Mouse (Mus musculus): ENCODE results near the gene Kcnj15. TPM values are rescaled to one million over a fixed set of nuclear protein-coding genes. Genes with fewer than 3 reads are reported as not detected.

Kcnj15 gene
- polyA plus RNA-seq, 1 experiment from 2014 or later: 0.20 TPM

DNA sequence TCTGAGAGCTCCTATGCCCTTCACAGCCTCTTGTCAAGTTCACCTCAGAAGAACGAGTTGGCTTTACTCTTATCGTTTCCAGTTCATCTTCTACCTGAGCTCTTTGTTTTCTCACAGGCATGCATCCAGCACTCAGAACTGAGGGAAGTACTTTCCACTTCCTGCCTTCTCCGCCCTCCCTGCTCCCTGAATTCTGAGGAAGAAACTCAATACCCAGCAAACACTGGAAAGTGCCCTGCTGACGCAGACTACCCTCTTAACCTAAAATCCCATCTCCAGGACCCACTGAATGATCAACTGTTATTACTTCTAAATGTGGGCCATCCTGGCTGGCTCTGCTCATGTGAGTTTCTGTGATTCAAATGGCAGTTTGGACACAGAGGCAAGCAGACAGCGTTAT, 8.7 kb upstream of the Kcnj15 start:
- WGBS (ENCODE audit: insufficient replicate concordance): 60% methylated on average over 5 of the region's 5 CpGs
- Histone ChIP-seq H3K4me1 (replicated peaks) (no peaks in the 10 kb centered on the region), H3K27ac (replicated peaks) (no peak overlapping the region), H3K27me3 (no peaks in the 10 kb centered on the region), H3K9me3 (replicated peaks) (no peaks in the 10 kb centered on the region), H3K9ac (no peak overlapping the region), H3K4me2 (no peak overlapping the region), H3K4me3 (replicated peaks) (no peak overlapping the region), H3K36me3 (replicated peaks) (no peaks in the 10 kb centered on the region)
- no peak for ATAC-seq (ENCODE audit: insufficient read depth)

DNA sequence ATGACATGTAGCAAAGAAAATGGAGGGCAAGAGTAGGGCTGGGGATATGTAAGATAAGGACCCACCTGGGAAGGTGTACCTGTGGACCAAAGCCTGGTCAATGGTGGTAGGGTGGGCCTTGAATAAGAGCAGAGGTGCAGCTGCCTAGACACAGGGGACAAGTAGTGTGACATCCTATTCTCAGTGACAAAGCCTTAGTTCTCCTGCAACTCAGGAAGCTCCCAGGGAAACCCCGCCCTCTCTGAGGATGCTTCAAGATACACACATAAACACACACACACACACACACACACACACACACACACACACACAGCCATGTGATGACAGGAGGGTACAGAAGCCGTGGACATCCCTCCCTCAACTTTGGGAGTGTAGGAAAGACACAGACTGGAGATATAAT, 710 bp upstream of the Kcnj15 start:
- ATAC-seq (ENCODE audit: insufficient read depth): no peak
- Histone ChIP-seq H3K4me2 (no peak overlapping the region), H3K4me3 (replicated peaks) (no peak overlapping the region), H3K27ac (replicated peaks) (no peak overlapping the region), H3K36me3 (replicated peaks) (no peaks in the 10 kb centered on the region), H3K4me1 (replicated peaks) (no peaks in the 10 kb centered on the region), H3K27me3 (peaks cover 12% of the 10 kb centered on the region; the same call in 1 of the 2 replicates), H3K9ac (no peak overlapping the region), H3K9me3 (replicated peaks) (no peaks in the 10 kb centered on the region)
- 39% methylated on average over 2 of the region's 2 CpGs for WGBS (ENCODE audit: insufficient replicate concordance)

DNA sequence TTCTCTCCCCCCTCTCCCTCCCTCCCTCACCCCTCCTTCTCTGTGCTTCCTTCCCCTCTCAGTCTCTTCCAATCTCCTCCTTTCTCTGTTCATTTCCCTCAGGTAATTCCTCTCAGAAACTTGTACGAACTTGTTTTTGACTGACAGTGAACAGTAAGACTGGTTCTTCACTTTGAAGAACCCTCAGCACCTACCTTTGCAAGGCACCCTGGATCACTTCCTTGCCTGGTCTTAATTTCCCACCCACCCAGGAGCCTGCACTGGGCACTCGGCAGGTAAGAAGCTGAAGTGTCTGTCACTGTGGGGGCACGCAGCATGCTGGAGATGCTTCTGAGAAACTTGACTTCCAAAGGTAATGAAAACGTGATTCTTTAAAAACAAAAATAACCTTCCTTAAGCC, 742 bp downstream of the Kcnj15 start:
- H3K9ac ChIP-seq: no peak overlapping the region
- WGBS (ENCODE audit: insufficient replicate concordance): 23% methylated on average over 4 of the region's 4 CpGs
- H3K27ac ChIP-seq (replicated peaks): no peak overlapping the region
- no peaks in the 10 kb centered on the region for H3K36me3 ChIP-seq (replicated peaks)
- ATAC-seq (ENCODE audit: insufficient read depth): no peak
- no peak overlapping the region for H3K4me2 ChIP-seq
- no peak overlapping the region for H3K4me3 ChIP-seq (replicated peaks)
- H3K4me1 ChIP-seq (replicated peaks): no peaks in the 10 kb centered on the region
- no peaks in the 10 kb centered on the region for H3K9me3 ChIP-seq (replicated peaks)
- H3K27me3 ChIP-seq: peaks cover 12% of the 10 kb centered on the region; the same call in 1 of the 2 replicates

DNA sequence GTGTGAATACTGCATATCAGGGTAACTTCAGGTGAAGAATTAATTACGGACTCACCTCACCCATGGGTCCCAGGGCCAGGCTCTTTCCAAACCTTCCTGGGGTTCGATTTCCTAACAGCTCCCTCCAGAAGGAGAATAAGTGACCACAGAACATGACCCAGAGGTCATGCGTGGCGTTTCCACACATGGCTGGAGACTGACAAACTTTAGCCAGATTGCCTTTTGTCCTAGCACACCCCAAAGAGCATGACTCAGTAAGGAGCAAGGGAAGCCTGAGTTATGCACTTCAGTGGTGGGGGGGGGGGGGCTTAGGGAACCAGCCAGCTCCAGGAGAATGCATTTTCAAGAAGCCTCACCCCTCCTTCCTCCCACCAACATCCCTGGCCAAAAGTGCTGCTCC, 2.1 kb downstream of the Kcnj15 start:
- WGBS (ENCODE audit: insufficient replicate concordance): 40% methylated on average over 4 of the region's 4 CpGs
- peaks cover 12% of the 10 kb centered on the region; the same call in 1 of the 2 replicates for H3K27me3 ChIP-seq
- ATAC-seq (ENCODE audit: insufficient read depth): no peak
- no peaks in the 10 kb centered on the region for H3K9me3 ChIP-seq (replicated peaks)
- H3K4me3 ChIP-seq (replicated peaks): no peak overlapping the region
- H3K36me3 ChIP-seq (replicated peaks): no peaks in the 10 kb centered on the region
- no peak overlapping the region for H3K27ac ChIP-seq (replicated peaks)
- no peaks in the 10 kb centered on the region for H3K4me1 ChIP-seq (replicated peaks)
- H3K9ac ChIP-seq: no peak overlapping the region
- H3K4me2 ChIP-seq: no peak overlapping the region

DNA sequence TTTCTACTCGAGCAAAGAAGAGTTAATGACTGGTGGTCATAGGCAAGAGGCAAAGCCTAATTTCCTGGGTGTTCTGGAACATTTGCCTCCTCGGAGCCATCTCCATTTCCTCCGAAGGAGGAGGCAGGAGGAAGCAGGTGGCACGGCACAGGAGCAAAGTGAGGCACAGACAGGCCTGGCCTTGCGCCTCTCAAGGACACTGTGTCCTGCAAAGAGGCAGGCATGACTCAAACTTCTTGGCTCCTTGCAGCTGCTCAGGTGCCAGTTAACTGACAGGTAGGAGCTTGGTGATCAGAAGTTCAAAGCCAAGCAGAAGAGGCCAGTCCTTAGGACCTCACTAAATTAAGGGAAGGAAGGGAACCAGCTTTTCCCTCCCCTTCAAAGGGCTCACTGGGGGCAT, 3.3 kb downstream of the Kcnj15 start:
- Histone ChIP-seq H3K9ac (no peak overlapping the region), H3K4me2 (no peak overlapping the region), H3K27ac (replicated peaks) (no peak overlapping the region), H3K27me3 (peaks cover 12% of the 10 kb centered on the region; the same call in 1 of the 2 replicates), H3K9me3 (replicated peaks) (no peaks in the 10 kb centered on the region), H3K4me3 (replicated peaks) (no peak overlapping the region), H3K4me1 (replicated peaks) (no peaks in the 10 kb centered on the region), H3K36me3 (replicated peaks) (no peaks in the 10 kb centered on the region)
- no peak for ATAC-seq (ENCODE audit: insufficient read depth)
- WGBS (ENCODE audit: insufficient replicate concordance): 51% methylated on average over 5 of the region's 5 CpGs

DNA sequence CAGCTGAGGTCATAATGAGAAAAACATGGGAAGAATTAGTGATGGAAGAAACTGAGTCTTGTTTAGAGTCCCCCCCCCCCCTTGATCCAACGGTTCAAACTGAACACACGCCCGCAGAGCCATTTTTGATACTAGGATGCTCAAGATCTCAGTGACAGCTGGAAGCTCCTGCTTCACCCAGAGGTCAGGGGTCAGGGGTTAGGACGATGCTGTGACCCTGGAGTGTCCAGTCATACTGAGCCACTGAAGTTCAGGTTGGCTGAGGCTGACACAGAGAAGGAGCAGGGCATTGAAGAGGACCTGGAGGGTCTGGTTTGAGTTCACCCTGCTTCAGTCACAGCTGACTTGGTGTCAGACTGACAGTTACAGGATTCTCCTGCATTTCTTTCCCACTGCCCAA, 4.4 kb downstream of the Kcnj15 start:
- H3K27ac ChIP-seq (replicated peaks): no peak overlapping the region
- H3K4me3 ChIP-seq (replicated peaks): no peak overlapping the region
- no peaks in the 10 kb centered on the region for H3K9me3 ChIP-seq (replicated peaks)
- no peak overlapping the region for H3K4me2 ChIP-seq
- H3K4me1 ChIP-seq (replicated peaks): no peaks in the 10 kb centered on the region
- no peaks in the 10 kb centered on the region for H3K36me3 ChIP-seq (replicated peaks)
- ATAC-seq (ENCODE audit: insufficient read depth): no peak
- whole genome bisulfite sequencing (ENCODE audit: insufficient replicate concordance): 76% methylated on average over 4 of the region's 4 CpGs
- H3K27me3 ChIP-seq: peaks cover 12% of the 10 kb centered on the region; the same call in 1 of the 2 replicates
- H3K9ac ChIP-seq: no peak overlapping the region

DNA sequence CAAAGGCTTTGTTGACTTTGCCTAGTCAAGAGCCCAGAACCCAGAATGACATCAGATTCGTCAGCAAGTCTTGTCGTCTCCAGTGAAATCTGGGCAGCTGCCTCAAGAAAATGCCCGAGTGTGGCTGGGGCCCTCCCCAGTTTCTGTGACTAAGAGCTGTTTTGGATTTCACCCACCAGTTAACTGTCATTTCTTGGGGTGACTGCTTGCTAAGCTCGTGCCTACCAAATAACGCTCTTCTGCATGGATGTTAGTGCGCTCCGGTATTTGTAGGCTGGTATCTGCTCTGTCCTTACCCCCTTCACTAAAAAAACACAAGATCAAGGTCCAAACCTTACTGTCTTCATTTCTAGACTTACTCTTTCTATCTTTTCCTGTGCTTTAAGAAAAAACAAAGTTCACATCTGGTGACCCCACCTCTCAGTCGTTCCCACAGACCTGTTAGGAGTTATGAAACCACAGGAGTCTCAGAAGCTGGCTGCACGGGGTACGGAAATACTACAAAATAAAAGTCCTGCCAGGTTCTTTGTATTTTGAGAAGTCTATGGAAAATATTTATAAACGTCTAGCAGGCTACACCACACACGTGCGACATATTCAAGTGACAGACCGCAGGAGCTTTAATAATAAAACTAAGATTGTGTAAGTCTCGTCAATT, 5.5 kb downstream of the Kcnj15 start:
- Histone ChIP-seq H3K27me3 (peaks cover 12% of the 10 kb centered on the region; the same call in 1 of the 2 replicates), H3K4me3 (replicated peaks) (no peak overlapping the region), H3K9me3 (replicated peaks) (no peaks in the 10 kb centered on the region), H3K9ac (no peak overlapping the region), H3K4me2 (no peak overlapping the region), H3K27ac (replicated peaks) (no peak overlapping the region), H3K4me1 (replicated peaks) (no peaks in the 10 kb centered on the region), H3K36me3 (replicated peaks) (no peaks in the 10 kb centered on the region)
- no peak for ATAC-seq (ENCODE audit: insufficient read depth)
- 58% methylated on average over 15 of the region's 15 CpGs for whole genome bisulfite sequencing (ENCODE audit: insufficient replicate concordance)

DNA sequence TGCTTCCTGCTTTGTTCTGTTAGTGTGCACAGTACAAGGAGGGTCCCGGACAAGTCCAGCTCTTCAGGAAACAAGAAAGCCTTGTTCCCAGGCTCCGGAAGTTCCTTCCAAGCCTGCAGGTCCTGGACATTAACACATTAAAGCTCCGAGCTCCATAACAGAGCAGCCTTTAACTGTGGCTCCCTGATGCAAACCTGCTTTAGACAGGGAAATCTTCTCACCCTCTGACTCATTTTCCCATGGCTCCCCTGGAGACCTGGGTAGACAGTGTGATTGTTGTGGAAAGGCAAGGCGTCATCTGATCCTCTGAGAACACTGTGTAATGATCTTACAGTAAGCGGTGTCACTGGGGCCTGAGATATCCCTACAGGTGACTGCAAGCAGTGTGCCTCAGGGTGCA, 7.0 kb downstream of the Kcnj15 start:
- no peaks in the 10 kb centered on the region for H3K4me1 ChIP-seq (replicated peaks)
- no peak overlapping the region for H3K27ac ChIP-seq (replicated peaks)
- no peak for ATAC-seq (ENCODE audit: insufficient read depth)
- WGBS (ENCODE audit: insufficient replicate concordance): 64% methylated on average over 5 of the region's 5 CpGs
- no peak overlapping the region for H3K9ac ChIP-seq
- H3K27me3 ChIP-seq: no peaks in the 10 kb centered on the region
- no peaks in the 10 kb centered on the region for H3K36me3 ChIP-seq (replicated peaks)
- no peak overlapping the region for H3K4me2 ChIP-seq
- H3K4me3 ChIP-seq (replicated peaks): no peak overlapping the region
- H3K9me3 ChIP-seq (replicated peaks): no peaks in the 10 kb centered on the region

DNA sequence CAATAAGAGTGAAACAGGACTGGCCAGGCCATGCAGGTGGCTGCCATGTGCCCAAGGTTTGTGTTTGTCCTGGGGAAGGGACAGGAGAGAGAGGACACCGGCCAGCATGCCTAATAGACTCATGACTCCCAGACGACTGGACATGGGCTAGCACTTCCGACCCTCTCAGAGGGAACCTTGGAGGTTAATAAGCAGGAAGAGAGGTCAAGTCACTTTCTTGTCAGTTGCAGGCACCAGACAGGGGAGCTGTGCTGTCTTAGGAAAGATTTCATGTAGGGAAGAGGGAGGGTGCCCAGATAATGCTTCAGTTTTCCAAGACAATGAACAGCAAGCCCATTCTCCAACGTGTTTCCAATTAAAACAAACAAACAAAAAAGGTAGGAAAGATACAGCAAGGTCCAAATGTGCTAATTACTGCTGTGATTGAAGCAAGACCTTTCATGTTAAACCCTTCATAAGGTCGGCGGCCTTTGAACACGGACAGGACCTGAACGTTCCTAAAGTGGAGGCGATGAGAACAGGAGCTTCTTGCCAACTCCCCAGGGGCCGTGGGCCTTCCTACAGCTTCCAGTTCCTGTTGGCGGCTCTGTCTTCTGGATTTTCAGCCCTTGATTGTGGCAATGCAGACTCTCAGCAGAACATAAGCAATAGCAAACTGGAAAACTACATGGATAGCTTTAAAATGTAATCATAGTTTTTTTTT, 10.3 kb downstream of the Kcnj15 start:
- WGBS (ENCODE audit: insufficient replicate concordance): 49% methylated on average over 11 of the region's 11 CpGs
- no peaks in the 10 kb centered on the region for H3K9me3 ChIP-seq (replicated peaks)
- H3K27me3 ChIP-seq: no peaks in the 10 kb centered on the region
- no peak overlapping the region for H3K27ac ChIP-seq (replicated peaks)
- H3K36me3 ChIP-seq (replicated peaks): no peaks in the 10 kb centered on the region
- no peak overlapping the region for H3K4me2 ChIP-seq
- no peak for ATAC-seq (ENCODE audit: insufficient read depth)
- H3K4me1 ChIP-seq (replicated peaks): no peaks in the 10 kb centered on the region
- no peak overlapping the region for H3K4me3 ChIP-seq (replicated peaks)
- H3K9ac ChIP-seq: no peak overlapping the region

DNA sequence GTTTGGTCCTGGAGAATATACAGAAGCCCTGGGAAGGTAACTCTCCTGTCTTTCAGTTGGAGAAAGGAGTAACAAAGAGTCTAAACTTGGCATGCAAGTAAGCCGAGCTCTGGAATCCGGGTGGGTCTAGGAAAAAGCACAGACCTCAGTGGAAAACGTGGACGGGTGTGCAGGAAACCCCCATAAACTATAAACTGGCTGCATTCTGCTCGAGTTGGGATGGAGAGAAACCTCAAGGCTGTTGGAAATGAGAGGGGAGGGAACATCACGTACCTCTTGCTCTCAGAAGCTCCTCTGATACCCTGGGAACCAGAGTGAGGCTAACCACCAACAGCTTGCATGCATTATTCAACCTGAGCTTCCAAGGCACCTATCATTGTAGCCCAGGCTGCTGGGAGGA, 12.3 kb downstream of the Kcnj15 start:
- no peak overlapping the region for H3K4me2 ChIP-seq
- ATAC-seq (ENCODE audit: insufficient read depth): no peak
- H3K27ac ChIP-seq (replicated peaks): no peak overlapping the region
- H3K27me3 ChIP-seq: no peaks in the 10 kb centered on the region
- no peaks in the 10 kb centered on the region for H3K36me3 ChIP-seq (replicated peaks)
- H3K4me3 ChIP-seq (replicated peaks): no peak overlapping the region
- no peak overlapping the region for H3K9ac ChIP-seq
- no peaks in the 10 kb centered on the region for H3K9me3 ChIP-seq (replicated peaks)
- WGBS (ENCODE audit: insufficient replicate concordance): 52% methylated on average over 6 of the region's 6 CpGs
- no peaks in the 10 kb centered on the region for H3K4me1 ChIP-seq (replicated peaks)

DNA sequence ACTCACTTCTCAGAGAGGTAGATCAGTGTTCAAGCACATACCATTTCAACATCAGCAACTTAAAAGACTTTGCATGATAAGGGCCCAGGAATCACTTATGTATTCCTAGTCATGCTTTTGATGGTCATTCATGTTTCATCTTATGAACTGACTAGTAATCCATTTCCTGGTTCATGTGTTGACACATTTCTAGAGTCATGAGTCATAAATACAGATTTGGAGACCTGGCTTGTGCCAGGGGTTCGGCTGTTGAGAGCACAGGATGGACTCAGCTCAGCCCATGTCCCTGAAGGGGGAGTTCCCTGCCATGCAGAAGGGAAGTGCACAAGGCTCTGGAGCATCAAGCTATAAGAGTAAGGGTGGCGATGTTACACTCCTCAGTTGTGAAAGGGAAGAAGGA, 15.7 kb downstream of the Kcnj15 start:
- WGBS (ENCODE audit: insufficient replicate concordance): 59% methylated on average over 2 of the region's 2 CpGs
- no peaks in the 10 kb centered on the region for H3K4me1 ChIP-seq (replicated peaks)
- H3K36me3 ChIP-seq (replicated peaks): no peaks in the 10 kb centered on the region
- H3K27ac ChIP-seq (replicated peaks): no peak overlapping the region
- no peaks in the 10 kb centered on the region for H3K27me3 ChIP-seq
- no peaks in the 10 kb centered on the region for H3K9me3 ChIP-seq (replicated peaks)
- H3K4me3 ChIP-seq (replicated peaks): no peak overlapping the region
- H3K9ac ChIP-seq: no peak overlapping the region
- H3K4me2 ChIP-seq: no peak overlapping the region
- ATAC-seq (ENCODE audit: insufficient read depth): no peak

Data from liver, embryonic 15.5 days (tissue).